Mouse (Mus musculus) kidney, embryonic 15.5 days (tissue): ENCODE measurements around the gene Gdnf. TPM values are rescaled to one million over a fixed set of nuclear protein-coding genes. Genes with fewer than 3 reads are reported as not detected.
A peak's percentile ranks its signal among the peaks of the same experiment; 100 is the strongest.

ENCODE experiments used
- ATAC-seq: fragments of 200-750 bp; cut with Nextera tagmentation; replicated peaks from 2 replicates; pipeline ENCODE4 v1.8.0; 2017; ENCODE audit warnings: moderate TSS enrichment; ENCODE audit not compliant: low FRiP score
- H3K27ac ChIP-seq: fragments of 300-500 bp; sonication (generic); 2 replicates; pipeline ENCODE4 v1.5.1; 2015; ENCODE audit warnings: mild to moderate bottlenecking, inconsistent platforms
- H3K27me3 ChIP-seq: fragments of 300-500 bp; sonication (generic); 2 replicates; pipeline ENCODE4 v1.6.1; 2015; ENCODE audit warnings: inconsistent platforms
- H3K36me3 ChIP-seq: fragments of 300-500 bp; sonication (generic); 2 replicates; pipeline ENCODE4 v1.6.1; 2015; ENCODE audit warnings: inconsistent platforms
- H3K4me1 ChIP-seq: fragments of 300-500 bp; sonication (generic); 2 replicates; pipeline ENCODE4 v1.6.1; 2015; ENCODE audit warnings: inconsistent platforms
- H3K4me2 ChIP-seq: fragments of 300-500 bp; sonication (generic); 2 replicates; pipeline ENCODE4 v1.6.1; 2015; ENCODE audit warnings: moderate library complexity, mild to moderate bottlenecking, inconsistent platforms
- H3K4me3 ChIP-seq: fragments of 300-500 bp; sonication (generic); replicated peaks from 2 replicates; pipeline ENCODE4 v1.5.1; 2015; ENCODE audit warnings: mild to moderate bottlenecking, inconsistent platforms
- H3K9ac ChIP-seq: fragments of 300-500 bp; sonication (generic); 2 replicates; pipeline ENCODE4 v1.6.1; 2015; ENCODE audit warnings: mild to moderate bottlenecking, inconsistent platforms
- H3K9me3 ChIP-seq: fragments of 300-500 bp; sonication (generic); replicated peaks from 2 replicates; pipeline ENCODE4 v1.6.1; 2016; ENCODE audit warnings: inconsistent platforms
- WGBS: fragments of 180-500 bp; shearing (Covaris S2); methylation state at CpG from one replicate; pipeline ENCODE4 v1.1.7; 2015; ENCODE audit warnings: mixed read lengths; 5-methylcytosine and 5-hydroxymethylcytosine counted together
- polyA plus RNA-seq: library from polyadenylated mRNA; unstranded; fragments of >200 nt; fragmentation: Nextera tagmentation; extraction: Ambion mirVana; gene quantifications from 2 replicates; pipeline ENCODE4 v1.2.1, GENCODE M21; 2015

Gdnf gene
- polyA plus RNA-seq, result 7.8 and 9.1 TPM in 2 replicates

DNA sequence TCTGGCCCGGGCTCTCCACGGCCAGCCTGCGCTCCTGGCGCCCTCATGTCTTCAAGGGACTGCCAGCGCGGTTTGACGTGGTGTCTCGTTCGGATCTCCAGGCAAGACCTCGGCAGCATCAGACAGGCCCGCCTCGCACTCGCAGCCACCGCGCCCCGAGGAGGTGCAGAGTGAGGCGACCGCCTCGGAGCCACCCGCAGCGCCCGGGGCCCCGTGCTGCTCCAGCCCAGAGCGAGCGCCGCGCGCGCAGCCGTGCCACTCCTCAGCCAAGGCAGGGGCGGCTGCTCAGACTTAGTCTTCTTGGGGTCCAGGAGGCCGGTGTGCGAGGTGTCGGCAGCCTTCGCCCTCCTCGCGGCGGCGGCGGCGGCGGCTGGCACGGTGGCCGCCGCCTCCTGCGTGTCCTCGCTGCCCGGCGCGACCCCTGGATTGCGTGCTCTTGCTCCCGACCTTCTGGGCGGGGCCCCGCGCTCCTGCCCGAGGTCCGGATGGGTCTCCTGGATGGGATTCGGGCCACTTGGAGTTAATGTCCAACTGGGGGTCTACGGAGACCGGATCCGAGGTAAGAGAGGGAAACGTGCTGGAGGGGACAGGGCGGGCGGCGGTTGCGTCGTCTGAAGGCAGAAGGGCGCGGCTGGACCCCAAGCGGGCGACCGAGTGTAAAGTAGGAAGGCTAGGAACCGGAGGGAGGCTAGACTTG, at the start of gene Gdnf:
Gene Gdnf (plus strand): TSS at position 291 of the 697 bp plus-strand sequence.
- 0 out of 2 replicates have a peak, but pooled peaks have one; percentile 5 for ATAC-seq
- Histone ChIP-seq H3K27me3 (peaks cover 69% of the 10 kb centered on the region), H3K9me3 (no peaks in the 10 kb centered on the region), H3K36me3 (no peaks in the 10 kb centered on the region), H3K4me3 (peak within 1 kb of the TSS; percentile 77), H3K4me1 (peaks cover 59% of the 10 kb centered on the region), H3K27ac (peak within 1 kb of the TSS; percentile 91), H3K4me2 (peak within 1 kb of the TSS; percentile 88), H3K9ac (peak within 1 kb of the TSS; percentile 83)
- WGBS, result under 1% methylated on average over 73 of the region's 73 CpGs

DNA sequence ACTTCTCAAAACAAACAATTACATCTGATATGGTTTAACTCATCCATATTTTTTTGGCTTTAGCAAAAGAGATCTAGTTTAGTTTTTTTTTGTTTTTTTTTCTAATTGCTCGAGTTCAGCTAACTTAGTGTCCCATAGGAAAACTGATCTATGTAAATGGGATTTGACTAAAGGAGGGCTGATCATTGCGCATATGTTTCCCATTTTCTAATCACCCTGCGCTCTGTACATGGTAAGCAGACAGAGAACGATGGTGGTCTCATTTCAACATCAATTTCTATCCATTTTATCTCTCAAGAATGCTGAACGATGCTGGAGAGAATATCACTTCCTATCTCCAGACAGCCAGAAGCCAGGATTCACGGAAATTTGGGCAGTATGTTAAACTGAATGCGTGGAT, 43.5 kb upstream of the Gdnf start:
- no peak for ATAC-seq

GRCm38 (mm10) chr15:7772983-7773382, 37.7 kb upstream of the Gdnf start:
- no peak overlapping the region for H3K4me3 ChIP-seq
- no peaks in the 10 kb centered on the region for H3K27me3 ChIP-seq
- H3K4me2 ChIP-seq, result no peak overlapping the region
- H3K9ac ChIP-seq, result no peak overlapping the region
- H3K4me1 ChIP-seq, result no peaks in the 10 kb centered on the region
- 88% methylated on average over 8 of the region's 8 CpGs for WGBS
- H3K36me3 ChIP-seq, result no peaks in the 10 kb centered on the region
- no peak overlapping the region for H3K27ac ChIP-seq
- H3K9me3 ChIP-seq, result no peaks in the 10 kb centered on the region
- no peak for ATAC-seq

More for the DNA sequence above, 43.5 kb upstream of the Gdnf start:
- 90% methylated on average over 7 of the region's 7 CpGs for WGBS
- H3K4me1 ChIP-seq, result no peaks in the 10 kb centered on the region
- no peak overlapping the region for H3K27ac ChIP-seq
- no peaks in the 10 kb centered on the region for H3K36me3 ChIP-seq
- no peak overlapping the region for H3K4me2 ChIP-seq
- no peaks in the 10 kb centered on the region for H3K9me3 ChIP-seq
- H3K27me3 ChIP-seq, result no peaks in the 10 kb centered on the region
- H3K9ac ChIP-seq, result no peak overlapping the region
- no peak overlapping the region for H3K4me3 ChIP-seq

- Histone ChIP-seq H3K9ac (no peak overlapping the region), H3K4me3 (no peak overlapping the region), H3K9me3 (no peaks in the 10 kb centered on the region), H3K4me2 (no peak overlapping the region), H3K27ac (no peak overlapping the region), H3K4me1 (no peaks in the 10 kb centered on the region), H3K27me3 (no peaks in the 10 kb centered on the region), H3K36me3 (no peaks in the 10 kb centered on the region)
- 88% methylated on average over 5 of the region's 5 CpGs for WGBS
- no peak for ATAC-seq
Measured at GRCm38 (mm10) chr15:7781517-7781916, 29.1 kb upstream of the Gdnf start.

GRCm38 (mm10) chr15:7809841-7810391, 730 bp upstream of the Gdnf start:
- H3K9ac ChIP-seq, result peak overlapping the region; percentile 83
- peak overlapping the region; percentile 88 for H3K4me2 ChIP-seq
- no peaks in the 10 kb centered on the region for H3K36me3 ChIP-seq
- peak overlapping the region; percentile 91 for H3K27ac ChIP-seq
- ATAC-seq, result peak; percentile 36; the same call in 1 of the 2 replicates
- peaks cover 61% of the 10 kb centered on the region for H3K27me3 ChIP-seq
- peaks cover 51% of the 10 kb centered on the region for H3K4me1 ChIP-seq
- WGBS, result 1% methylated on average over 32 of the region's 32 CpGs
- H3K9me3 ChIP-seq, result no peaks in the 10 kb centered on the region
- H3K4me3 ChIP-seq, result peak overlapping the region; percentile 77

- Histone ChIP-seq H3K4me2 (peak overlapping the region; percentile 88), H3K9ac (peak overlapping the region; percentile 83), H3K27me3 (peaks cover 75% of the 10 kb centered on the region), H3K4me3 (peak overlapping the region; percentile 77), H3K27ac (peak overlapping the region; percentile 91), H3K4me1 (peaks cover 65% of the 10 kb centered on the region), H3K9me3 (no peaks in the 10 kb centered on the region), H3K36me3 (no peaks in the 10 kb centered on the region)
- WGBS, result 2% methylated on average over 11 of the region's 11 CpGs
- no peak for ATAC-seq
Measured at GRCm38 (mm10) chr15:7811253-7811625, 593 bp downstream of the Gdnf start.

DNA sequence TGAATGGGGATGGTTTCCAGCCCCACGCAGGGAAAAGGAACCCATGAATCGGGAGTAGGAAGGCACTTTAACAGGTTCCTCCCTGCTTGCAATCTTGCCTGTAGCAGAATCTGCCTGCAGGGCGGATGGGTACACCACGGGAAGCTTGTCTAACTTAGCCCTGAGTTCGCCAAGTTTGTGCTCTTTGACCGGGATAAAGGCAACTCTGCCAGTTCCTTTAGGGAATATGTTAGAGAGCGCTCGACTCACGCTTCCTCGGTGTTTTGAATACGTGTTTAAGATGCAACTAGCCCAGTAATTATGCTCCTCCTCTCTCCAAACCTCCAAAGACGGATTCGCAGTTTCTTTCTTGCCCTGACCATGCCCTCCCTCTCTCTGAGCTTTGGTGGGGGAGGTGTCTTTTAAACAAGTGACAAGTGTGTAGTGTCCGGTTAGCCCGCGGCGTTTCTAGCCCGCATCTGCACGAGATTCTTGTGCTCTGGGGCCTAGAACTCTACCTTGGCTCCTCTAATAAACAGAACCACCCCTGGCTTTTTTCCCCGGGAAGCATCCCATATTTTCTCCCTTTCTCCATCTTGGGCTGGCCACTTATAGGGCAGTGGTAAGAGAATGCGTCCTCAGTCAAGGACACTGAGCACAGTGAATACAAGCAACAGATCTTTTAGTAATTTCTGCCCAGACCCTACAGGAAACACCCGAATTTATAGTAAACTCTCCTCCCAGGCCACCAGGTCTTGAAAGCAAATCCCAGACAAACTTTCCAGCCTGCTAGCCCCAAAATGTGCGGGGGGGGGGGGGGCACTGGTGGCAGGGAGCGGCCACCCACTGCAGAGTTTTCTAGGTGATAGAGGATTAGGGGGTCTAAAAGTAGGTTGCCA, 1.4 kb downstream of the Gdnf start:
- WGBS, result 4% methylated on average over 24 of the region's 24 CpGs
- Histone ChIP-seq H3K27ac (peak overlapping the region; percentile 91), H3K4me3 (peak overlapping the region; percentile 77), H3K36me3 (0 out of 2 replicates have a peak, but pooled peaks cover 5% of the 10 kb centered on the region), H3K9me3 (no peaks in the 10 kb centered on the region), H3K4me1 (peaks cover 71% of the 10 kb centered on the region), H3K27me3 (peaks cover 83% of the 10 kb centered on the region), H3K9ac (peak overlapping the region; percentile 83), H3K4me2 (peak overlapping the region; percentile 88)
- no peak for ATAC-seq

DNA sequence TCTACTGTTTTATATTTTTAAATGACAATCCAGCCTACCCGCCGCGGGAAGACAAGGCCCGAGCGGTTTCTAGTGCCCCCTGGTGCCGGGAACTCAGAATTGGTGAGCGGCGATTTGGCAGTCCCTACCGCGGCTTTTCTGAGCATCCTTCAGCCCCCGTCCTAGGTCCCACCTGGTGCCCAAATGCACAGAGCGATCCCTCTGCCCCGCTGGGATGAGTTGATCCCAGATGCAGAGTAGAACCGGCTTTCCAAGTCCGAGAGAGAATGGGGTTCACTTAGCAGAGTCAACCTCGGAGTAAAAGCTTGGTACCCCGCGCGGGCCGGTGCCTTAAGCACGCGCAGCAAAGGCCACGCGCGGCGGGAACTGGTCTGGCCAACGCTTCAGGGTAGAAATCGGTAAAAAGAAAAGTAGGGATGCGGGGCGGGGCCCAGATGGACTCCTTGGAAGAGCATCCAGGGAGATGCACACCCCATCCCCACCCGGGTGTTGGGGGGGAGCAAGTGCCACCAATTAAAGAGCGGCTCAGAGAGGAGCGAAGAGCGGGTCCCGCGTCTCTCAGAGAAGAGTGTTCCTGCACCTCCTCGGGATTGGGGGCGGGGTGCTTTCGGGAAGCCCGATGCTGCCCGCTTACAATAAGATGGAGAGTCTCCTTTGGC, 2.4 kb downstream of the Gdnf start:
- H3K27ac ChIP-seq, result peak overlapping the region; percentile 91
- ATAC-seq, result peak; percentile 31
- under 1% methylated on average over 41 of the region's 41 CpGs for WGBS
- peak overlapping the region; percentile 77 for H3K4me3 ChIP-seq
- peak overlapping the region; percentile 67 for H3K9ac ChIP-seq
- H3K4me1 ChIP-seq, result peaks cover 71% of the 10 kb centered on the region
- 0 out of 2 replicates have a peak, but pooled peaks cover 5% of the 10 kb centered on the region for H3K36me3 ChIP-seq
- H3K4me2 ChIP-seq, result peak overlapping the region; percentile 88
- H3K27me3 ChIP-seq, result peaks cover 84% of the 10 kb centered on the region
- no peaks in the 10 kb centered on the region for H3K9me3 ChIP-seq

DNA sequence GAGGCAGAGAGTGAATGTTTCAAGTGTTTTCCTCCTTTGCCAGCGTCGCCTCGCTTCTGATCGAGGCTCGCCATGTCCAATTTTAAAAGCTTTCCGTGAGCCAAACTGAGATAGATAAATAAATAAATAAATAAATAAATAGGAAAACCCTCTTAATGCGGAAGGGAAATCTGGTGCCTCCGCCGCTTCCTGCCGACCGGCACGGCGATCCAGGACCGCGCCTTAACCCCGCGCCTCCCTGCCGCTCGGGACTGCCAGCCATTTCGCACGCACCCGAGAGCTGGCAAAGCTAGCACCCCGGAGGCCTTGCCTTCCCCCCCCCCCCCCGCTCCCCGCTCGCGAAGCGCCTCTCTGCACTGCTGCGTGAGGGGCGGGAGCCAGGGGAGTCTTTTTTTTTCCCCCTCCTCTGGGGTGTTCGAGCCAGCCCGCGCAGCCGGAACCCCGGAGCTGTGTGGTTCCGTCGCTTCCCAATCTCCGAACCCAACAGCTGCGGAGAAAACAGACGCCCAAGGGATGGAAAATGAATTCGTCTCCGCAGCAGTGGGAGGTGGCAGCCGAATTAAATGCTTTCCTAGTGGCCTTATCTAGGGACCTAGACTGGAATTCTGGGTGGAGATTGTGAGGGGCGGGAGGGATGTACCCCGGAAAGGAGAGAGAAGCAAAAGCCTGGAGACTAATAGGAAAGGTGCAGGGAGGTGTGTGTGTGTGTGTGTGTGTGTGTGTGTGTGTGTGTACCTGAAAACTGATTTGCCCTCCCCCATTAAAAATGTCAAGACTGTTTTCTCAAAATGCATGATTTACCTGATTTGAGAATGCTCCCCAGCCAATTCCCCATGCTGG, 3.1 kb downstream of the Gdnf start:
- 0 out of 2 replicates have a peak, but pooled peaks cover 5% of the 10 kb centered on the region for H3K36me3 ChIP-seq
- peak overlapping the region; percentile 67 for H3K9ac ChIP-seq
- peaks cover 66% of the 10 kb centered on the region for H3K4me1 ChIP-seq
- peak overlapping the region; percentile 91 for H3K27ac ChIP-seq
- no peaks in the 10 kb centered on the region for H3K9me3 ChIP-seq
- H3K4me3 ChIP-seq, result peak overlapping the region; percentile 77
- H3K27me3 ChIP-seq, result peaks cover 83% of the 10 kb centered on the region
- WGBS, result under 1% methylated on average over 44 of the region's 45 CpGs
- H3K4me2 ChIP-seq, result peak overlapping the region; percentile 88
- no peak for ATAC-seq

DNA sequence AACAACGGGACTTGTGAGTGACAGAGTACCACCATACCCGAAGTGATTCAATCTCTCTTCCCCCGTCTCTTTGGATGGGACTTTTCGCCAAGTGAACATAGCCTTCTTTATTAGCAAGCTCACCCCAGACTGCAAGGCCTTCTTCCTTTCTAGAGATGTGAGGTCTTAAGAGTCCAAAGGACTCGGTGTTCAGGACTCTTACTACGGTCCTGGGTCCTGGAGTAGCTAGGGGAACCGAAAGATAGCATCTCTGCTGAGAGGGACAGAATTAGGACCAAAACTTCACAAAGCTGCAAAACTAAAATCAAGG, 3.7 kb downstream of the Gdnf start:
- WGBS, result 8% methylated on average over 7 of the region's 7 CpGs
- H3K9ac ChIP-seq, result peak overlapping the region; percentile 67
- H3K27me3 ChIP-seq, result peaks cover 78% of the 10 kb centered on the region
- H3K36me3 ChIP-seq, result 0 out of 2 replicates have a peak, but pooled peaks cover 5% of the 10 kb centered on the region
- ATAC-seq, result no peak
- peak overlapping the region; percentile 77 for H3K4me3 ChIP-seq
- peak overlapping the region; percentile 88 for H3K4me2 ChIP-seq
- peaks cover 64% of the 10 kb centered on the region for H3K4me1 ChIP-seq
- H3K9me3 ChIP-seq, result no peaks in the 10 kb centered on the region
- H3K27ac ChIP-seq, result peak overlapping the region; percentile 91; the same call in 1 of the 2 replicates

- H3K4me1 ChIP-seq, result peaks cover 62% of the 10 kb centered on the region
- WGBS, result 1% methylated on average over 13 of the region's 13 CpGs
- H3K9ac ChIP-seq, result peak overlapping the region; percentile 35; the same call in 1 of the 2 replicates
- H3K4me3 ChIP-seq, result peak overlapping the region; percentile 77
- peak overlapping the region; percentile 88 for H3K4me2 ChIP-seq
- peaks cover 73% of the 10 kb centered on the region for H3K27me3 ChIP-seq
- no peak for ATAC-seq
- no peaks in the 10 kb centered on the region for H3K9me3 ChIP-seq
- H3K36me3 ChIP-seq, result 0 out of 2 replicates have a peak, but pooled peaks cover 5% of the 10 kb centered on the region
- H3K27ac ChIP-seq, result 0 out of 2 replicates have a peak overlapping the region, but pooled peaks have one; percentile 91
Measured at GRCm38 (mm10) chr15:7814917-7815316, 4.3 kb downstream of the Gdnf start.
